Mouse (Mus musculus) olfactory bulb, adult 2 months (tissue): Measurements from ENCODE around the gene Mctp1. TPM values are rescaled to one million over a fixed set of nuclear protein-coding genes. Genes with fewer than 3 reads are reported as not detected.
"Not testable (repeated sequence)": the region's sequence is repeated elsewhere in the genome, so short reads cannot be mapped to it uniquely, and the experiment has no call there.

Experiments
- H3K27ac ChIP-seq: fragments of 200-500 bp; 2 replicates; pipeline ENCODE4 v1.5.1; 2012; ENCODE audit warnings: low read depth, low read length; ENCODE audit not compliant: insufficient read depth
- H3K4me1 ChIP-seq: fragments of 200-500 bp; 2 replicates; pipeline ENCODE4 v1.6.1; 2012; ENCODE audit warnings: low read length; ENCODE audit not compliant: control insufficient read depth, insufficient read depth
- H3K4me3 ChIP-seq: fragments of 200-500 bp; 2 replicates; pipeline ENCODE4 v1.5.1; 2012; ENCODE audit warnings: mild to moderate bottlenecking, low read depth, low read length, moderate library complexity; ENCODE audit not compliant: insufficient read depth
- CTCF ChIP-seq: fragments of 200-500 bp; IDR thresholded peaks from 2 replicates; pipeline ENCODE4 v1.5.1; 2012; ENCODE audit warnings: low read depth, mild to moderate bottlenecking, low read length, moderate library complexity; ENCODE audit not compliant: insufficient read depth
- POLR2A ChIP-seq: fragments of 200-500 bp; IDR thresholded peaks from 2 replicates; pipeline ENCODE4 v1.6.1; 2012; ENCODE audit warnings: mild to moderate bottlenecking, low read depth, low read length, moderate library complexity; ENCODE audit not compliant: insufficient read depth
- WGBS: fragments of 180-500 bp; shearing (Covaris S2); methylation state at CpG from one replicate; pipeline ENCODE4 v1.1.7; 2018; 5-methylcytosine and 5-hydroxymethylcytosine counted together
- polyA plus RNA-seq: library from polyadenylated mRNA; stranded (reverse); fragments of >200 nt; gene quantifications from 2 replicates; pipeline ENCODE4 v1.2.4, GENCODE M21; 2012; ENCODE audit warnings: low replicate concordance; ENCODE audit not compliant: missing spikeins, insufficient read depth, insufficient read length

The Mctp1 gene
- polyA plus RNA-seq, 1 experiment: not detected

GRCm38 (mm10) chr13:76896457-76896790 lies 512.1 kb downstream of the Mctp1 start:
- Histone ChIP-seq H3K27ac (no peak overlapping the region), H3K4me3 (no peak overlapping the region), H3K4me1 (no peaks in the 10 kb centered on the region)
- WGBS: 59% methylated on average over 1 of the region's 1 CpGs
- TF ChIP-seq POLR2A: no peak
- TF ChIP-seq CTCF: no peak

- H3K4me3 ChIP-seq: no peak overlapping the region
- TF ChIP-seq CTCF (no peak), POLR2A (no peak)
- no peaks in the 10 kb centered on the region for H3K4me1 ChIP-seq
- no peak overlapping the region for H3K27ac ChIP-seq
- 90% methylated on average over 1 of the region's 1 CpGs for WGBS
These were observed 534.0 kb downstream of the Mctp1 start for GRCm38 (mm10) chr13:76918321-76918720.

GRCm38 (mm10) chr13:76926851-76927250 lies 542.5 kb downstream of the Mctp1 start:
- TF ChIP-seq POLR2A: no peak
- TF ChIP-seq CTCF: no peak
- WGBS: 45% methylated on average over 1 of the region's 1 CpGs
- H3K4me1 ChIP-seq: no peaks in the 10 kb centered on the region

GRCm38 (mm10) chr13:76927875-76928440 lies 543.6 kb downstream of the Mctp1 start:
- no peak for TF ChIP-seq CTCF
- H3K4me1 ChIP-seq: no peaks in the 10 kb centered on the region
- H3K27ac ChIP-seq: no peak overlapping the region
- WGBS: 74% methylated on average over 5 of the region's 5 CpGs
- no peak overlapping the region for H3K4me3 ChIP-seq

More at GRCm38 (mm10) chr13:76926851-76927250, 542.5 kb downstream of the Mctp1 start:
- no peak overlapping the region for H3K4me3 ChIP-seq
- H3K27ac ChIP-seq: no peak overlapping the region

GRCm38 (mm10) chr13:76929152-76929551 lies 544.8 kb downstream of the Mctp1 start:
- no peak overlapping the region for H3K27ac ChIP-seq
- TF ChIP-seq POLR2A (no peak), CTCF (no peak)
- no peak overlapping the region for H3K4me3 ChIP-seq
- WGBS: 87% methylated on average over 3 of the region's 3 CpGs
- H3K4me1 ChIP-seq: no peaks in the 10 kb centered on the region

GRCm38 (mm10) chr13:76932933-76933332 lies 548.6 kb downstream of the Mctp1 start:
- no peak overlapping the region for H3K27ac ChIP-seq
- no peak overlapping the region for H3K4me3 ChIP-seq
- no peak for TF ChIP-seq CTCF
- WGBS: 58% methylated on average over 5 of the region's 5 CpGs
- no peaks in the 10 kb centered on the region for H3K4me1 ChIP-seq

- H3K4me3 ChIP-seq: no peak overlapping the region
These were observed 564.9 kb downstream of the Mctp1 start for GRCm38 (mm10) chr13:76949234-76949633.

GRCm38 (mm10) chr13:76967588-76967987 lies 583.3 kb downstream of the Mctp1 start:
- Histone ChIP-seq H3K4me3 (no peak overlapping the region), H3K27ac (no peak overlapping the region), H3K4me1 (no peaks in the 10 kb centered on the region)
- TF ChIP-seq CTCF (no peak), POLR2A (no peak)

More at GRCm38 (mm10) chr13:76949234-76949633, 564.9 kb downstream of the Mctp1 start:
- Histone ChIP-seq H3K27ac (no peak overlapping the region), H3K4me1 (no peaks in the 10 kb centered on the region)
- TF ChIP-seq POLR2A: no peak
- no peak for TF ChIP-seq CTCF

GRCm38 (mm10) chr13:76969386-76969785 lies 585.1 kb downstream of the Mctp1 start:
- 8% methylated on average over 2 of the region's 2 CpGs for WGBS
- H3K4me1 ChIP-seq: no peaks in the 10 kb centered on the region
- no peak overlapping the region for H3K4me3 ChIP-seq
- no peak overlapping the region for H3K27ac ChIP-seq
- TF ChIP-seq CTCF: no peak
- no peak for TF ChIP-seq POLR2A

- H3K4me1 ChIP-seq, H3K27ac ChIP-seq: not testable (repeated sequence)
- 97% methylated on average over 3 of the region's 3 CpGs for WGBS
These were observed 586.7 kb downstream of the Mctp1 start for GRCm38 (mm10) chr13:76971046-76971445.

More at GRCm38 (mm10) chr13:76971046-76971445, 586.7 kb downstream of the Mctp1 start:
- H3K4me3 ChIP-seq: not testable (repeated sequence)
